Mouse (Mus musculus): ENCODE measurements around the gene Atp6ap1. TPM values are rescaled to one million over a fixed set of nuclear protein-coding genes. Genes with fewer than 3 reads are reported as not detected.

The Atp6ap1 gene
- total and polyA plus RNA-seq, 3 experiments: 11.2 to 265 (median 129) TPM

DNA sequence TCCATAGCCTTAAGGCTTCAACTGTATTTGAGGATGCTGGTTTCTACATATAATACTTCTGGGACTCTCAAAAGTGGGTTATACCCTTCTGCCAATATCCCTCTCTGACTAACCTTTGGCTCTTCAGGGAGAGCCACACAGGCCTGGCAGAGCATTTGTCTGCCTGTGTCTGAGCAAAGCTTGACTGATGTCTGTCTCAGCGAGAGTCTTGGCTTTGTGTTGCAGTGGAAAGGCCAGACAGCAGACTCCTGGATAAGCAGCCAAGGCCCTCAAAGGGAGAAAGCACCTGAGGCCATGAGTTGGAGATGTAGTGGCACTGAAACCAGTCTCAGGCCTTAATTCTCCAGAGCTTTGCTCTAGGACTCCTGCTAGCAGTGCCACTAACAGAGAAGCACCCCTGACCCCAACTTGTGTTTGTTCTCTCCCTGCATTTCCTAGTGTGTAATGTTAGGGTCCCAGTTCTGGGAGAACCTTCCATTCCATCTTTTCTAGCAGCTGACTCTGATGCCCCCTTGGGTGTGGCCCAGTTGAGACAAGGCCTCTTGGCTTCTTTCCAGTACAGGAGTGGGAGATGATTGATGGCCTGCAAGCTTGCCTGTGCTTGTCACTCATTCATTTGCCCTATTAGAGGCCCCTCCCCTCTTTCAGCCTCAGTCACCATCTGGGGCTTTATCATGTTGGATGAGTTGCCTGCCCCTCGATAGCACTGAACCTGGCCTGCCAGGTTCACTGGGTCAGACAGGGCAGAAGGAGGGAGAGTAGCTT, 33.5 kb downstream of the Atp6ap1 start:
- H3K4me3 ChIP-seq (ENCODE audit: low read depth, low read length): peak overlapping the region; percentile 72; the same call in 1 of the 2 replicates
- TF ChIP-seq GATA1 (IDR thresholded peaks at IDR 0.05; ENCODE audit: borderline replicate concordance, low read length): no peak
- no peak for ATAC-seq (ENCODE audit: extremely low read depth, insufficient number of reproducible peaks, low FRiP score, poor library complexity, severe bottlenecking)
- H3K4me1 ChIP-seq (ENCODE audit: insufficient read depth, low read depth, low read length): peaks cover 56% of the 10 kb centered on the region
- no peaks in the 10 kb centered on the region for H3K9me3 ChIP-seq (replicated peaks)
- no peaks in the 10 kb centered on the region for H3K27me3 ChIP-seq (ENCODE audit: insufficient read depth, low read length)
- H3K36me3 ChIP-seq (replicated peaks): peaks cover 47% of the 10 kb centered on the region
- DNase-seq (ENCODE audit: low spot score): no peak

DNA sequence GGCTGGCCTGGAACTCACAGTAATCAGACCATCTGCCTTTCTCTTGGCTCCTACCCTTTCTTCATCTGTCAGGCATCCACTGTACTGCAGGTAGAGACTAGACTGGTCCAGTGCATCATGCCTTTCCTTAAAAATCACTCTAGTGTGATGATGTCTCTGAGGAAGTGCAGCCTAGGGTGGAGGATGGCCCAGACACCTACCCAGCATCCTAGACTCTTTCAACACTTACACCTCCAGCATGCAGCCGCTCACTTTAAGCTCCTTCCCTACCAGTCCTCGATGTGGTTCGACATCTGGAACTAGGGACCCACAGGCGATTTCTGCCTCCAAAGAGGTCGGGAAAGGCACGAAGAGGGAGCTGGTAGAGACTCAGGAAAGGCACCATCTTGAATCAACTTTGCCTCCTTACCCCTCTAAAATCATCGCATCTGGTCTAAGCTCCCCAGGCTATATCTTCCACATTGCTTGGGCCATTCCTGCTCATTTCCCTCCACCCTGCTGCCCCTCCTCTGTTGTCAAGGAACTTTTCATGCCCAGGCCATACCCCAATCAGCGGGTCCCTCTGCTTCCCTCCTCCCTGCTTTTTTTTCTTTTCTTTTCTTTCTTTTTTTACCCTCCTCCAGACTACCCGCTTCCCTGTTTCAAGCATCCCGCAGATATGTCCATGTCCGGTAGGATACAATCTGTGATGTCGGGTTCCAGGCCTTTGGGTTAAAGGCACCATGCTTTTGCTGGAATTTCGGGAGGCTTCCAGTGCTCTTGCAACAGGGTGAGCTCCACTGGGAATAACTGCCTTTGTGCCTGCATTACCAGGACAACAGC, 56.0 kb downstream of the Atp6ap1 start:
- Histone ChIP-seq H3K9me3 (replicated peaks) (no peaks in the 10 kb centered on the region), H3K4me1 (ENCODE audit: insufficient read depth, low read depth, low read length) (peaks cover 6% of the 10 kb centered on the region), H3K27me3 (ENCODE audit: insufficient read depth, low read length) (no peaks in the 10 kb centered on the region), H3K36me3 (replicated peaks) (no peaks in the 10 kb centered on the region), H3K4me3 (ENCODE audit: low read depth, low read length) (peak overlapping the region; percentile 70)
- ATAC-seq (ENCODE audit: extremely low read depth, insufficient number of reproducible peaks, low FRiP score, poor library complexity, severe bottlenecking): no peak
- no peak for DNase-seq (ENCODE audit: low spot score)
- TF ChIP-seq GATA1 (IDR thresholded peaks at IDR 0.05; ENCODE audit: borderline replicate concordance, low read length) (no peak), TAL1 (conservative IDR thresholded peaks at IDR 0.05; ENCODE audit: low read depth, low read length) (no peak), GATA2 (IDR thresholded peaks at IDR 0.05; ENCODE audit: borderline replicate concordance, low read depth, low read length) (no peak), CTCF (IDR thresholded peaks at IDR 0.05; ENCODE audit: low read depth, low read length) (no peak), POLR2AphosphoS5 (IDR thresholded peaks at IDR 0.05; ENCODE audit: insufficient replicate concordance, low read depth, low read length) (no peak)

DNA sequence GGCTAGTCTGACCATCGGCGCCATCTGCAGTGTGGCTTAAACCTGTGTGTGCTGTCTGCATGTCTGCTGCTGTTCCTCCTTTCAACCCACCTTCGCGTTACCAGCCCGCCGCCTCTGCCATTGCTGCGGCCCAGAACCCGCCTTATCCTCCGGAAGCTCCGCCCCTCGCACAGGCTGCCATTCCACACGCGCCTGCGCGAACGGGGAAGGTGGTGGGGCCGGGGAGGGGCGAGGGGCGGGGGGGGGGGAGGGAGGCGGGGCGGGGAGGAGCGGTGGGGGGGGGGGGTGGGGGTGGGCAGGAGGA, 56.5 kb downstream of the Atp6ap1 start, which contains the start of gene Lage3:
Lage3 (minus strand) TSS at position 152 of the 304 bp plus-strand sequence.
- DNase-seq (ENCODE audit: low spot score): peak; percentile 64
- Histone ChIP-seq H3K4me3 (ENCODE audit: low read depth, low read length) (peak within 1 kb of the TSS; percentile 70), H3K36me3 (replicated peaks) (no peaks in the 10 kb centered on the region), H3K27me3 (ENCODE audit: insufficient read depth, low read length) (no peaks in the 10 kb centered on the region), H3K4me1 (ENCODE audit: insufficient read depth, low read depth, low read length) (peaks cover 6% of the 10 kb centered on the region), H3K9me3 (replicated peaks) (no peaks in the 10 kb centered on the region)
- TF ChIP-seq GATA2 (IDR thresholded peaks at IDR 0.05; ENCODE audit: borderline replicate concordance, low read depth, low read length) (no peak), CTCF (IDR thresholded peaks at IDR 0.05; ENCODE audit: low read depth, low read length) (no peak), TAL1 (conservative IDR thresholded peaks at IDR 0.05; ENCODE audit: low read depth, low read length) (no peak), GATA1 (IDR thresholded peaks at IDR 0.05; ENCODE audit: borderline replicate concordance, low read length) (no peak), POLR2AphosphoS5 (IDR thresholded peaks at IDR 0.05; ENCODE audit: insufficient replicate concordance, low read depth, low read length) (no peak)
- peak; percentile 60 for ATAC-seq (ENCODE audit: extremely low read depth, insufficient number of reproducible peaks, low FRiP score, poor library complexity, severe bottlenecking)

Other genes starting within 250 kb of the Atp6ap1 start
- gene Opn1mw, start 169.6 kb upstream of the Atp6ap1 start, total RNA-seq (2014; fragmentation: Nextera tagmentation): not detected in 2 replicates
- gene Opn1mw, start 169.6 kb upstream of the Atp6ap1 start, total RNA-seq (2017): not detected in 2 replicates
- not detected in 2 replicates for gene Opn1mw, start 169.6 kb upstream of the Atp6ap1 start, polyA plus RNA-seq (2012)
- 40.1 and 44.3 TPM in 2 replicates for gene Mecp2, start 161.7 kb upstream of the Atp6ap1 start, total RNA-seq (2014; fragmentation: Nextera tagmentation)
- gene Mecp2, start 161.7 kb upstream of the Atp6ap1 start, total RNA-seq (2017): 18.1 and 21.2 TPM in 2 replicates
- gene Mecp2, start 161.7 kb upstream of the Atp6ap1 start, polyA plus RNA-seq (2012): 47.7 and 50.3 TPM in 2 replicates
- not detected in 2 replicates for gene Tex28, start 129.3 kb upstream of the Atp6ap1 start, total RNA-seq (2014; fragmentation: Nextera tagmentation)
- gene Tex28, start 129.3 kb upstream of the Atp6ap1 start, total RNA-seq (2017): not detected in 2 replicates
- gene Tex28, start 129.3 kb upstream of the Atp6ap1 start, polyA plus RNA-seq (2012): not detected in 2 replicates
- gene Tktl1, start 119.8 kb upstream of the Atp6ap1 start, total RNA-seq (2014; fragmentation: Nextera tagmentation): not detected in 2 replicates
- gene Tktl1, start 119.8 kb upstream of the Atp6ap1 start, total RNA-seq (2017): 0.38 and 0.52 TPM in 2 replicates
- not detected in 2 replicates for gene Tktl1, start 119.8 kb upstream of the Atp6ap1 start, polyA plus RNA-seq (2012)
- gene Flna, start 47.3 kb upstream of the Atp6ap1 start, total RNA-seq (2014; fragmentation: Nextera tagmentation): 91.2 and 93.7 TPM in 2 replicates
- gene Flna, start 47.3 kb upstream of the Atp6ap1 start, total RNA-seq (2017): 172 and 186 TPM in 2 replicates
- 41.2 and 47.1 TPM in 2 replicates for gene Flna, start 47.3 kb upstream of the Atp6ap1 start, polyA plus RNA-seq (2012)
- 179 and 186 TPM in 2 replicates for gene Emd, start 42.4 kb upstream of the Atp6ap1 start, total RNA-seq (2014; fragmentation: Nextera tagmentation)
- 77.4 and 84.2 TPM in 2 replicates for gene Emd, start 42.4 kb upstream of the Atp6ap1 start, total RNA-seq (2017)
- gene Emd, start 42.4 kb upstream of the Atp6ap1 start, polyA plus RNA-seq (2012): 39.7 and 56.5 TPM in 2 replicates
- 3,507 and 3,613 TPM in 2 replicates for gene Rpl10, start 26.3 kb upstream of the Atp6ap1 start, total RNA-seq (2014; fragmentation: Nextera tagmentation)
- gene Rpl10, start 26.3 kb upstream of the Atp6ap1 start, total RNA-seq (2017): 1,842 and 1,992 TPM in 2 replicates
- gene Rpl10, start 26.3 kb upstream of the Atp6ap1 start, polyA plus RNA-seq (2012): 832 and 1,009 TPM in 2 replicates
- 65.1 and 74.6 TPM in 2 replicates for gene Taz, start 15.2 kb upstream of the Atp6ap1 start, total RNA-seq (2014; fragmentation: Nextera tagmentation)
- 31.4 and 43.4 TPM in 2 replicates for gene Taz, start 15.2 kb upstream of the Atp6ap1 start, total RNA-seq (2017)
- gene Taz, start 15.2 kb upstream of the Atp6ap1 start, polyA plus RNA-seq (2012): 27.9 and 29.8 TPM in 2 replicates
- 25.0 and 25.1 TPM in 2 replicates for gene Dnase1l1, start 14.8 kb upstream of the Atp6ap1 start, total RNA-seq (2014; fragmentation: Nextera tagmentation)
- 45.4 and 48.7 TPM in 2 replicates for gene Dnase1l1, start 14.8 kb upstream of the Atp6ap1 start, total RNA-seq (2017)
- gene Dnase1l1, start 14.8 kb upstream of the Atp6ap1 start, polyA plus RNA-seq (2012): 0.23 and 0.34 TPM in 2 replicates
- gene Gdi1, start 7.9 kb downstream of the Atp6ap1 start, total RNA-seq (2014; fragmentation: Nextera tagmentation): 239 and 405 TPM in 2 replicates
- gene Gdi1, start 7.9 kb downstream of the Atp6ap1 start, total RNA-seq (2017): 27.7 and 30.6 TPM in 2 replicates
- gene Gdi1, start 7.9 kb downstream of the Atp6ap1 start, polyA plus RNA-seq (2012): 31.8 and 35.0 TPM in 2 replicates
- gene Fam50a, start 15.9 kb downstream of the Atp6ap1 start, total RNA-seq (2014; fragmentation: Nextera tagmentation): 37.9 and 41.0 TPM in 2 replicates
- gene Fam50a, start 15.9 kb downstream of the Atp6ap1 start, total RNA-seq (2017): 78.8 and 99.8 TPM in 2 replicates
- 33.8 and 44.5 TPM in 2 replicates for gene Fam50a, start 15.9 kb downstream of the Atp6ap1 start, polyA plus RNA-seq (2012)
- 20.5 and 24.0 TPM in 2 replicates for gene Plxna3, start 32.0 kb downstream of the Atp6ap1 start, total RNA-seq (2014; fragmentation: Nextera tagmentation)
- 3.0 and 4.6 TPM in 2 replicates for gene Plxna3, start 32.0 kb downstream of the Atp6ap1 start, total RNA-seq (2017)
- gene Plxna3, start 32.0 kb downstream of the Atp6ap1 start, polyA plus RNA-seq (2012): 18.8 and 19.4 TPM in 2 replicates
- gene Lage3, start 56.5 kb downstream of the Atp6ap1 start, total RNA-seq (2014; fragmentation: Nextera tagmentation): 36.5 and 47.9 TPM in 2 replicates
- 32.5 and 36.9 TPM in 2 replicates for gene Lage3, start 56.5 kb downstream of the Atp6ap1 start, total RNA-seq (2017)
- 5.0 and 5.2 TPM in 2 replicates for gene Lage3, start 56.5 kb downstream of the Atp6ap1 start, polyA plus RNA-seq (2012)
- gene Ubl4a, start 76.1 kb downstream of the Atp6ap1 start, total RNA-seq (2014; fragmentation: Nextera tagmentation): 29.0 and 31.2 TPM in 2 replicates
- 15.6 and 20.6 TPM in 2 replicates for gene Ubl4a, start 76.1 kb downstream of the Atp6ap1 start, total RNA-seq (2017)
- gene Ubl4a, start 76.1 kb downstream of the Atp6ap1 start, polyA plus RNA-seq (2012): 16.6 and 26.4 TPM in 2 replicates
- 8.5 and 11.0 TPM in 2 replicates for gene Slc10a3, start 76.3 kb downstream of the Atp6ap1 start, total RNA-seq (2014; fragmentation: Nextera tagmentation)
- 5.2 and 8.7 TPM in 2 replicates for gene Slc10a3, start 76.3 kb downstream of the Atp6ap1 start, total RNA-seq (2017)
- gene Slc10a3, start 76.3 kb downstream of the Atp6ap1 start, polyA plus RNA-seq (2012): 1.1 and 1.2 TPM in 2 replicates
- 15.7 and 22.3 TPM in 2 replicates for gene Fam3a, start 96.2 kb downstream of the Atp6ap1 start, total RNA-seq (2014; fragmentation: Nextera tagmentation)
- gene Fam3a, start 96.2 kb downstream of the Atp6ap1 start, total RNA-seq (2017): 12.5 and 19.1 TPM in 2 replicates
- 3.6 and 7.2 TPM in 2 replicates for gene Fam3a, start 96.2 kb downstream of the Atp6ap1 start, polyA plus RNA-seq (2012)
- 21.2 and 29.1 TPM in 2 replicates for gene Ikbkg, start 96.2 kb downstream of the Atp6ap1 start, total RNA-seq (2014; fragmentation: Nextera tagmentation)
- 42.3 and 50.9 TPM in 2 replicates for gene Ikbkg, start 96.2 kb downstream of the Atp6ap1 start, total RNA-seq (2017)
- gene Ikbkg, start 96.2 kb downstream of the Atp6ap1 start, polyA plus RNA-seq (2012): 19.5 and 23.7 TPM in 2 replicates
- gene G6pdx, start 132.1 kb downstream of the Atp6ap1 start, total RNA-seq (2014; fragmentation: Nextera tagmentation): 61.5 and 65.0 TPM in 2 replicates
- gene G6pdx, start 132.1 kb downstream of the Atp6ap1 start, total RNA-seq (2017): 40.2 and 40.7 TPM in 2 replicates
- gene G6pdx, start 132.1 kb downstream of the Atp6ap1 start, polyA plus RNA-seq (2012): 6.8 and 13.7 TPM in 2 replicates
- not detected in 2 replicates for gene Gm6880, start 184.3 kb downstream of the Atp6ap1 start, total RNA-seq (2014; fragmentation: Nextera tagmentation)
- gene Gm6880, start 184.3 kb downstream of the Atp6ap1 start, total RNA-seq (2017): not detected in 2 replicates
- gene Gm6880, start 184.3 kb downstream of the Atp6ap1 start, polyA plus RNA-seq (2012): not detected in 2 replicates

All from G1E (cell line).